Mouse (Mus musculus): Measurements from ENCODE around the gene Vps45.
"Not testable (repeated sequence)": the region's sequence is repeated elsewhere in the genome, so short reads cannot be mapped to it uniquely, and the experiment has no call there.

Gene Vps45

GRCm38 (mm10) chr3:96078066-96078465, 19.8 kb upstream of the Vps45 start:
- no peak for DNase-seq (ENCODE audit: low spot score)

GRCm38 (mm10) chr3:96072921-96073486, 14.7 kb upstream of the Vps45 start:
- no peak for DNase-seq (ENCODE audit: low spot score)

- no peak for DNase-seq (ENCODE audit: low spot score)
These were observed 12.0 kb upstream of the Vps45 start for GRCm38 (mm10) chr3:96070241-96070640.

- DNase-seq (ENCODE audit: low spot score): no peak
These were observed 11.3 kb upstream of the Vps45 start for GRCm38 (mm10) chr3:96069542-96069941.

- no peak for DNase-seq (ENCODE audit: low spot score)
These were observed 10.8 kb upstream of the Vps45 start for GRCm38 (mm10) chr3:96069046-96069445.

- no peak for DNase-seq (ENCODE audit: low spot score)
These were observed 8.5 kb upstream of the Vps45 start for GRCm38 (mm10) chr3:96066741-96067140.

GRCm38 (mm10) chr3:96065754-96066375, 7.6 kb upstream of the Vps45 start:
- peak; percentile 64 for DNase-seq (ENCODE audit: low spot score)

- DNase-seq (ENCODE audit: low spot score): no peak
These were observed 6.9 kb upstream of the Vps45 start for GRCm38 (mm10) chr3:96065147-96065546.

- DNase-seq (ENCODE audit: low spot score): no peak
These were observed 6.0 kb upstream of the Vps45 start for GRCm38 (mm10) chr3:96064217-96064616.

- DNase-seq (ENCODE audit: low spot score): no peak
These were observed 5.0 kb upstream of the Vps45 start for GRCm38 (mm10) chr3:96063299-96063698.

GRCm38 (mm10) chr3:96060146-96060545, 1.9 kb upstream of the Vps45 start:
- no peak for DNase-seq (ENCODE audit: low spot score)

- DNase-seq (ENCODE audit: low spot score): peak; percentile 86
These were observed 490 bp downstream of the Vps45 start for GRCm38 (mm10) chr3:96057747-96058204.

GRCm38 (mm10) chr3:96056031-96056430, 2.2 kb downstream of the Vps45 start:
- DNase-seq (ENCODE audit: low spot score): no peak

GRCm38 (mm10) chr3:96055294-96055693, 3.0 kb downstream of the Vps45 start:
- no peak for DNase-seq (ENCODE audit: low spot score)

- no peak for DNase-seq (ENCODE audit: low spot score)
These were observed 6.4 kb downstream of the Vps45 start for GRCm38 (mm10) chr3:96051839-96052238.

GRCm38 (mm10) chr3:96051186-96051585, 7.1 kb downstream of the Vps45 start:
- no peak for DNase-seq (ENCODE audit: low spot score)

GRCm38 (mm10) chr3:96050779-96051178, 7.5 kb downstream of the Vps45 start:
- no peak for DNase-seq (ENCODE audit: low spot score)

GRCm38 (mm10) chr3:96044559-96044958, 13.7 kb downstream of the Vps45 start:
- DNase-seq (ENCODE audit: low spot score): not testable (repeated sequence)

GRCm38 (mm10) chr3:96043104-96043503, 15.2 kb downstream of the Vps45 start:
- no peak for DNase-seq (ENCODE audit: low spot score)

- no peak for DNase-seq (ENCODE audit: low spot score)
These were observed 17.2 kb downstream of the Vps45 start for GRCm38 (mm10) chr3:96041079-96041478.

GRCm38 (mm10) chr3:96040663-96041006, 17.6 kb downstream of the Vps45 start:
- no peak for DNase-seq (ENCODE audit: low spot score)

GRCm38 (mm10) chr3:96039857-96040662, 18.2 kb downstream of the Vps45 start:
- DNase-seq (ENCODE audit: low spot score): no peak

- DNase-seq (ENCODE audit: low spot score): no peak
These were observed 19.4 kb downstream of the Vps45 start for GRCm38 (mm10) chr3:96038851-96039250.

Data from urinary bladder, postnatal 14 days (tissue).